In genomic region chr1:178419608-178420007, GRCm38 (mm10) we compare ENCODE assay signal across 20 mouse cellular contexts.
"Had no signal": no experiment of that assay in that cellular context is flagged by ENCODE, and none has a peak within 500 bp of the region (broad histone marks: within the 10 kb centered on the region; RNA-seq: fewer than 3 reads in every experiment).

No protein-coding gene starts in this region.

- H3K4me3 ChIP-seq: lung, embryonic 15.5 days; midbrain, embryonic 10.5 days; midbrain, embryonic 12.5 days; myocyte; neural tube, embryonic 13.5 days; neural tube, embryonic 15.5 days had no signal

- H3K36me3 ChIP-seq: lung, embryonic 15.5 days; midbrain, embryonic 10.5 days; midbrain, embryonic 12.5 days; neural tube, embryonic 13.5 days; neural tube, embryonic 15.5 days had no signal

- H3K9me3 ChIP-seq: lung, embryonic 15.5 days; midbrain, embryonic 10.5 days; midbrain, embryonic 12.5 days; neural tube, embryonic 13.5 days; neural tube, embryonic 15.5 days had no signal

- H3K4me2 ChIP-seq: lung, embryonic 15.5 days; midbrain, embryonic 12.5 days; neural tube, embryonic 13.5 days; neural tube, embryonic 15.5 days had no signal

- ATAC-seq: lung, postnatal 0 days; midbrain, embryonic 16.5 days had no signal

- DNase-seq: lung, adult 2 months; lung, postnatal 4 days; midbrain, embryonic 14.5 days; retina, postnatal 1 day; right cerebral cortex, adult 18-20 months; right cerebral cortex, postnatal 25 days; right cerebral cortex, postnatal 4 days; spleen, adult 18-20 months; thymus, adult 18-20 months; thymus, postnatal 14 days; thymus, postnatal 4 days had no signal

- H3K27ac ChIP-seq: liver, embryonic 14.5 days; lung, embryonic 15.5 days; midbrain, embryonic 10.5 days; midbrain, embryonic 12.5 days; neural tube, embryonic 13.5 days; neural tube, embryonic 15.5 days had no signal

- H3K4me1 ChIP-seq: lung, embryonic 15.5 days; midbrain, embryonic 10.5 days; midbrain, embryonic 12.5 days; neural tube, embryonic 13.5 days; neural tube, embryonic 15.5 days had no signal

- H3K27me3 ChIP-seq: lung, embryonic 15.5 days; midbrain, embryonic 12.5 days; neural tube, embryonic 13.5 days; neural tube, embryonic 15.5 days had no signal

- H3K9ac ChIP-seq: liver, embryonic 14.5 days; lung, embryonic 15.5 days; midbrain, embryonic 12.5 days; neural tube, embryonic 13.5 days; neural tube, embryonic 15.5 days had no signal
